Mouse (Mus musculus): Measurements from ENCODE around the gene G2e3. TPM values are rescaled to one million over a fixed set of nuclear protein-coding genes. Genes with fewer than 3 reads are reported as not detected.

G2e3 gene
- total RNA-seq, 2 experiments from 2014 or later = 11.0 to 11.8 TPM

Other genes with a start within 250 kb of the G2e3 start
- gene Scfd1, start 29.4 kb downstream of the G2e3 start, total RNA-seq (2021) = 10 to 100 TPM; 42.7 to 43.8 TPM
- gene Coch, start 245.3 kb downstream of the G2e3 start, total RNA-seq (2021) = 10 to 100 TPM; 35.2 to 36.7 TPM

Measured in left cerebral cortex, postnatal 10 days (tissue).